Mouse (Mus musculus): ENCODE data around the gene Grm5. TPM values are rescaled to one million over a fixed set of nuclear protein-coding genes. Genes with fewer than 3 reads are reported as not detected.
A peak's percentile ranks its signal among the peaks of the same experiment; 100 is the strongest.

Gene Grm5
- total RNA-seq (2021) = 100 to 1,000 TPM; 193 to 205 TPM

DNA sequence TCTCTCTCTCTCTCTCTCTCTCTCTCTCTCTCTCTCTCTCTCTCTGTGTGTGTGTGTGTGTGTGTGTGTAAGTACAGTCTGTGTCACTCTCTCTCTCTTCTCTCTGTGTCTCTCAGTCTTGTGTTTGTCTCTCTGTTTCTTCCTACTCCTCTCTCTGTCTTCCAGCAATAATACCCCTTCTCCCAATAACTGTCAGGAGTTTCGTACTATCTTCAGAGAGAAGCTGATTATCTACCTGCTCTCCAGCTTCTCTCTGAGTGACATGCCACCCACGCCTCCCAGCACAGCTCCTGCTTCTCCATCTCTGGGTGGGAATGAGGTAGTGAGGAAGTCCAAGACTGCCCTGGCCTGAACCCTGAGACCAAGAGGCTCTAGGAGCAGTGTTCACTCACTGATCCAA, at the start of gene Grm5:
TSS of gene Grm5 (plus strand) at position 301 of the 400 bp plus-strand sequence.
- no peak for DNase-seq
- intact Hi-C loops (cut with DNase I) = loop anchor here (10.0 kb wide), 3 partner anchors 341 to 1831 kb away; no protein-coding TSS in a partner anchor

DNA sequence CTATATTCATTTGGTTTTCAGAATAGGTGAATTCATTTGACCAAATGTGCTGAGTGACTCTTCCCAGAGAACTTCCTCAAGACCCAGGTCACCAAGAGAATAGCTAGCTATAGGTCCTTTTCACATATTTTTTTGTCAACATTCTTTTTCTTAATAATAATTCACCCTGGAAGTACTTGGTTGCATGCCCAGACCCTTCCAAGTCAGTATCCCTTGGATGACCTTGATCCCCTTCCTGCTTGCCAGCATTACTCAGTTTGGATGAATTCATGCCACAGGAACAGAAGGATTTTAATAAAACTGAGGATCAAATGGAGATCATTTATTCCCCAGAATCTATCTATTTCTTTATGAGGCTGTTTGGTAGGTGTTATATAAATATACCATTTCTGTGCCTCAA, 44.9 kb upstream of the Grm5 start:
- intact Hi-C loops (cut with DNase I) = no loop called here
- DNase-seq = no peak

DNA sequence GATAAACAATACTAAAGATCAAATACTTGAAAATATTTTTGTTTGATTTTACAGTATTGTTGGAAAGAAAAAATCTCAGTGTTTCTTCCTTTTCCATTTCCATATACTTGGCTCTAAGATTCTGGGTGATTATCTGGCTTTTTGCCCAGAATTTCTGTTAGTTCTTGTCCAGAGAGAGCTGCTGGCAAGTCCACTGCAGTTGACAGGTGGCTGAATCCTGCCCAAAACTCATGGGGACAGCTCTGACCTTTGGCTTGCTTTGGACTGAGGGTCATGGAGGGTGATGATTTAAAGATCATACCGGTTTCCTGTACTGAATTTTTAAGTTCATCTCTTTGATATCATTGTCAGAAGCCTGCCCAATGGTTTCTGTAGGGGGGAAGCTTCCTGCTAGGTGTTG, 18.7 kb upstream of the Grm5 start:
- DNase-seq = peak; percentile 45
- intact Hi-C loops (cut with DNase I) = no loop called here

DNA sequence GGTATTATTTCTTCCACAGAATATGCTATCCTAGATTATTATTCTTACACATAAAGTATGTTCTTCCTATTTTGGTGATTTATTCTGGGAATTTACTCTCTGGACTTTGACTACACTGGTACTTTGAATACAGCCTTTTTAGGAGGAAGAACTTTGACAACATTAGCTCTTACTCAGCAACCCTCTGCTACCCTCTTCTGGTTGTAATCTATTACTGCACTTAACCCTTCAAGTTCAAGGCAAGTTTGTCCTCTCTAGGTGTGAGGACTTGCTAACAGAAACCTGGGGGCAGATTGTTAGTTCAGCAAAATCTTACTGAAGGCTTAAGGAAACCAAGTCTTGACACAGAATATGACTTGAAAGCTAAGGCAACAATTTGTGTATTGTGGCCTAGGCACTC, 17.5 kb upstream of the Grm5 start:
- intact Hi-C loops (cut with DNase I) = loop anchor here (2.0 kb wide), 1 partner anchor 456 kb away; no protein-coding TSS in a partner anchor
- DNase-seq = no peak

DNA sequence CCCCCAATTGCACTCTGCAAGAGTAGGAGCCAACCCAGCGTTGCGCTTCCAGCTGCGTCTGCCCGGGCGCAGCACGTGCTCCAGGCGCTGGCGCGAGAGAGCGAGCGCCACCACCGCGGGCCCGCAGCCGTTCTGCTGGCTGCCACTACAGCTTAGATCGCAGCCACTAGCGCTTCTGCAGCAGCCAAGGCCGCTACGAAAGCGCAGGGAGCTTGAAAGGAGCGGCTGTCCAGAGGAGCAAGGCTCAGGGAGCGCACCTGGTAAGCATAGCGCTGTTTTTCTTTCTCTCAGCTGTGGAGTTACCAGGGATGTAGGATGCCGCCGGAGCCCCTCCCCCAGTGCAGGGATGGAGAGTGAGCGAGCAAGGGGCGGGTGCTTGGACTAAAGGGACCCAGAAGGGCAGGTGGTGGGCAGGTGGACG, 323 bp downstream of the Grm5 start:
- peak; percentile 68 for DNase-seq
- intact Hi-C loops (cut with DNase I) = loop anchor here (10.0 kb wide), 3 partner anchors 341 to 1831 kb away; no protein-coding TSS in a partner anchor

DNA sequence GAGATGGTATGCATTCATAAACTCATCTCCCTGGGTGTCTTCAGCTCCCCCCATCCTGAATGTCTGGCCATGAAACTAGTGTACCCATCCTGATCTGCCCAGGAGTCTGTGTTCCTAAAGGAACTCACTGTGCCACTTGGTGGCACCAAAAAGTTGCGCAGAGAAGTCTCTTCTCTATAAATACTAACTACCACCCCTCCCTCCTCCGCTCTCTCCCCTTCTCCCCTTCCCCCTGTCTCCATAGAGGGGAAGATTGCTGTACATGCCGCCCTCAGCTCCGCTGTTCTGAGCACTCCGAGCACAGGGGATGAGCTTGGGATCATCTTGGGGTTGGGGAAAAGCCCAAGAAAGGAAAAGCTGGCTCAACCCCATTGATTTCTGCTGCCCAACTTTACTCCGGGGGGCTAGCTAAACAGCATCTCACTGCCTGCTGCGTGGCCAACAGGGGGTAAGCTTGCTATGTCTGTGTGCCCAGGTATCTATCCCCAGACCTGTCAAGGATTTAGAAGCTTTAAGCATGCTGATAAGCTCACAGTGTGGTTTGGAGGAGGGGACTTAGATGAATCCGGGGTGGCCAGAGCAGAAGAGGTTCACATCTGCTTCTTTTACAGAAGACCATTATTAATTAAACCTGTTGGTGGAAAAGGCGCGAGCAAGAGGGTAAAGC, 2.4 kb downstream of the Grm5 start:
- DNase-seq = peak; percentile 32
- intact Hi-C loops (cut with DNase I) = loop anchor here (5.0 to 10.0 kb wide), 4 partner anchors 338 to 1828 kb away; no protein-coding TSS in a partner anchor

DNA sequence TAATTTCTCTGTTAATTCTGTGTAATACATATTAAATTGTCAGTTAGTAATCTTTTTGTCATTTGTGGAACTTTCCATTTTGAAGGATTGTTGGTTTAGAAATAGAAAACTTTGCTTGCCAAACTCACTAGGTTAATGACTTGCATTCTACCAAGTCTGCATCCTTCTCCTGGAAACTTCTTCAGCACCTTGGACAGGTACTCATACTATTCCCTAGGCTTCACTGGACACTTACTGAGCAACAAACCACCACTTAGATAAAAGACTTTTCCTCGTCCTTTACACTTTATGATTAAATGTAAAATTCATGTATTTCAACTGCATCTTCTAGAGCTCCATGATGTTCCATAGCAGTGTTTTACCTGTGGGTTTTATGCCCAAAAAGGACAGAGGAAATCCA, 4.0 kb downstream of the Grm5 start:
- intact Hi-C loops (cut with DNase I) = loop anchor here (5.0 to 10.0 kb wide), 4 partner anchors 337 to 1827 kb away; no protein-coding TSS in a partner anchor
- DNase-seq = no peak

DNA sequence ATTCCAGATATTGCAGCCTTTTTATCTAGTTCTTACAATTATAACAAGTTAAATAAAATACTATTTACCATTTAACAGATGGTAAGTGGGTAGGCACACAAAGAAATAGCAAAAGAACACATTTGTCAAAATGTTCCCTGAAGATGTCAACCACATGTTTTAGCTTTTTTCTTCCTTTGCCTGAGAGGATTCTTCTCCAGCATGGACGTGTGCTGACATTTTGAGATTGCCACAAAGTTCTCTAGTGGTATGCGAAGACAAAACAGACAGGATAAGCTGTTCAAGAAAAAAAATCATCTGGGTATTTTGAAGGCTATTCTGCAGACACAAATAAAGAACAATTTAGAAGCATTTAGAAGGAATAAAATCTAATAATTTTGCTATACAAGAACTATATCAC, 42.3 kb downstream of the Grm5 start:
- DNase-seq = no peak

DNA sequence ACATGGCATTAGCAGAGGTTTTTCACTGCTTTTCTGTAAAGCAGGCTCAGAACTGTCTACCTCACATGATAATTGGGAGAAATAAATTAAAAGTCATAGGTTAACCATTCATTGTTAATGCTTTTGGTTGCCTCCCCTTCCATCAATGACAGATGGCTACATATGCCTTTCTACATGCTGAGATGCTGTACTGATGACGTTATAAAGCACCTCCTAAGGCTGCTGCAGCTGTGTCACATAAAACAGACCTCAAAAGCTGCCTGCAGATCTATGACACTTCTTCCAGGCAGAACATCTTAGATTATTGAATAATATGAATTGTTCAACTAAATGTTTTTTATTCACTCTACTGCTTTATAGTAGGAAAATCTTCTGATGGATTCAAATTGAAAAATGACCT, 51.6 kb downstream of the Grm5 start:
- DNase-seq = no peak
- intact Hi-C loops (cut with DNase I) = no loop called here

More for the DNA sequence above, 42.3 kb downstream of the Grm5 start:
- intact Hi-C loops (cut with DNase I) = no loop called here

DNA sequence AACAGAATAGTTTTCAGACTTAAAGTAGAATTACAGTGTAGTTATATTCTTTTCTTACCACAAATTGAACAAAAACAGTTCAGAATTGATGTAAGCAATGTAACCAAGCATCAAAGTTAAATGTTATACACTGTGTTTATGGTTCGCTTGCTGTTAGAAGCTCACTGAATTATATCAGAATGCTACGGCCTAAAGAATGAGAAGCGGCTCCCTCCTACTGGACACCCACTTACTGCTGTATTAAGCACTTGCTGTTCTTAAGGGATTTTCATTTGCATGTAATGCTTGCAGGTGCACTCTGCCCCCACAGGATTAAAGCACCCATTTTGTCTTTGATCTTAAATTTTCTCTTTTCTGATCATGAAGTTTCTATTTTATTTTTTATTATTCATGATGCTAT, 66.6 kb downstream of the Grm5 start:
- intact Hi-C loops (cut with DNase I) = no loop called here

DNA sequence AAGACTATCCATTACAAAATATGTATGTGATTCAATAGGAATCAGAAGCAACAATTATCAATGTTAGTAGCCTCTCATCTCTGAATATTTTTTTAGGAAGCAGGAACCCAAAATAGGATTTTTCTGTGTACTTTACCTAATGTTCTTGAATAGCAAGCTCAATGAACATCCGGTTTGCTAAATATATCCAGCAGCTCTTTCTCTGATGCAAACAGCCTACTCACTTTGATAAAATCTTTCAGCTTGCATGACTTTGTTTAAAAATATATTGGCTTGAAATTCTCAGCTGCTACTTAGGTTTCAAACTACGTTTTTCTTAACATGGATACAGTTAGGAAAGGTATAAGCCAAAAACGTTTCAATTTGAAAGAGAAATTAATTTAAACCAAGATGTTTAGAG, 77.8 kb downstream of the Grm5 start:
- no peak for DNase-seq
- intact Hi-C loops (cut with DNase I) = no loop called here

More for the DNA sequence above, 66.6 kb downstream of the Grm5 start:
- DNase-seq = no peak

DNA sequence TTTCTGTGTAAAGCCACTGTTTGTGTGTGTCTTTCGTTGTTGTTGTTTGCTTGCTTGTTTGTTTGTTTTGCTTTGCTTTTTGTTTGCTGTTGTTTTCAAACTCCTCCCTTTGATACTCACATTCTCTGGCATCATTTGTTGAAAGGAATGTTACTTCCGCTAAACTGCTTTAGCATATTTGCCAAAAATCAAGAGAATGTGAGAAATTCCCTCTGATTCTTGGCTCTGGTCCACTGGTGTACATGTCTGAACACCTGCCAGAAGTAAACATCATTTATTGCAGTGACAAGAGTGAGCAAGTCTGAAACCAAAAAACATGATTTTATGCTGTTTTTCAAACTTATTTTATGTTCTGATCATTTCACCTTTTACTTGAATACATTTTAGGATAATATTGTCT, 80.1 kb downstream of the Grm5 start:
- DNase-seq = no peak
- intact Hi-C loops (cut with DNase I) = no loop called here

DNA sequence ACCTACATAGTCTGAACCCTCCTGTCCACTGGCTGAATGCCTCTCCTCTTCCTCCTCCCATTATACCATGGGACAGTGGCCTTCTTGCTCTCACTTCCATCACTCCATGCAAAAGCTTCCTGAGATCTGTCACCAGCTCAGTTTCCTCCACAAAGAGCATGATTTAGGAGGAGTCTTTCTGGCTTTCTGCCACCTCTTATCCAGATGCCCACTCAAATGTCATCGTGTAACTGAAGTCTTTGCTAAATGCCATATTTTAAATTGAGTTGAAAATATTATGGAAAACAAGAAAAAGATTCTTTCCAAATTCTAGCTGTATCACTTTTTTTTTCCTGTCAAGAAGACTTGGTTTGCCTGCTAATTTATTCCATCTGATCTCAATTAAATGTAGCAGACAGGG, 132.4 kb downstream of the Grm5 start:
- intact Hi-C loops (cut with DNase I) = no loop called here
- no peak for DNase-seq

DNA sequence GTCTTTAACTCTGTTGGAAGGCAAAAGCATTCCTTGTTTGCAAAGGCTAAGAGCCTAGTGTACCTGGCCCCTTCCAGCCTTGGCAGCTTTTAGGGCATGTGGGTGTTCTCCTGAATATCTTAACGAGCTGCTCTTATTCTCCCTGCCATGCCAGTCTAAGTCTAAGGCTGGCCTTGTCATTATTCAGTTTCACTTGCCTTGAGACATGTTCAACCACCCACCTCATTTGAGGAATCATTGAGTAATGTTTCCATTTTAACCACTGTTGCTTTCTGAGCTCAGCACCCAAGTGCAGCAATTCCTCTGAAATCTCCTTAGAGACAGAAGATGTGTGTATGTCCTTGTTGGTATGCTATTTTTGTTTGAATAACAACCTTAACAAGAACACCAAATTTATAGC, 134.7 kb downstream of the Grm5 start:
- intact Hi-C loops (cut with DNase I) = no loop called here
- no peak for DNase-seq

DNA sequence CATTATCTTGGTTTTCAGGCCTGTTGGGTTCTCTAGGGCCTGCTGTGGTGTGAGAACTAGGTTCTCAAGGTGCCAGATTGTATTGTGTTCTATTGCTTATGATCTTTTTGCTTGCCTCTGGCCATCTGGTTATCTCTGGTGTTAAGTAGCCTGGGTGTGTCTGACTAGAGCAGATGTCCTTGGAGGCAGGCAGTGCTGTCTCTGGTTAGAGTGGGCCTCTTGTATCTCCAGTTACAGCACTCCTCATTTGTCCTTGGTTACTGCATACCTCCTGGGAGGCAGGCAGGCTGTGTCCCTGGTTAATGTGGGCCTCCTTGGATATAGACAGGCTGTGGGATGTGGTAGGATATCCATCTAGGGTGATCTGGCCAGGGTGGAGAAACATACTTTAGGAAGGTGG, 150.5 kb downstream of the Grm5 start:
- intact Hi-C loops (cut with DNase I) = no loop called here
- DNase-seq = no peak

DNA sequence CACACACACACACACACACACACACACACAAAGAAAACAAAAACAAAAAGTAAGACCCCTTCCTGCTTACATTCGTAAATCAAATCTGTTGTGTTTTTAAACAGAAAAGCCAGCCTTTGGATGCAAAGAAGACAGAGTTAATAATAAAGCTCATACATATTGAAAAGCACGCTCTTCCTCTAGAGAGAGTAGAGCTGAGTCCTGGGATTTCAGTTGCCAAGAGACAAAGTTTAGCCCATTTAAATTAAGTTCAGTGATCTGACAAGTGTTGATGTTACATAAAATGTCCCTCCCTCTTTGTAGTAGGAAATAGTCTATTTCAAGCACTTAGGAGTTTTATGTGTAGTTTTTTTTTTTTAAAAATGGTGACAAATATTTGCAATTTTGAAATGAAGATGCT, 178.0 kb downstream of the Grm5 start:
- intact Hi-C loops (cut with DNase I) = no loop called here
- no peak for DNase-seq

DNA sequence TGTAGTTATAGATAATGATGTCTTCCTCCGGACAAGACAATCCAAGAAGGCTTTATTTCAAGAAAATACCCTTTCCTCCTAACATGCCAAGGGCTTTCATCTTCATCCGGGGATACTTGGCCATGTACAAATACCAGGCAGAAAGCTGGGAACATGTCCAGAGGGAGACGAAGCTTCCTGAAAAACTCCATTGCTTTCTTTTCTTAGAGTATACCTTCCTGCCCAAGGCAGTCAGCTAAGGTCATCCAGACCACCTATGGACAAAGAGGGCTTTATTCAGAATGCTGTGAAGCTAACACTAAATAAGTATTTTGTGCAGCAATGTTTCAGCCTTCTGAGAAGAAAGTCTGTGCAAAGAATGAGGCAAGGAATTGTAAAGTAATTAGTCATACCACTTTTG, 178.4 kb downstream of the Grm5 start:
- intact Hi-C loops (cut with DNase I) = no loop called here
- DNase-seq = no peak

DNA sequence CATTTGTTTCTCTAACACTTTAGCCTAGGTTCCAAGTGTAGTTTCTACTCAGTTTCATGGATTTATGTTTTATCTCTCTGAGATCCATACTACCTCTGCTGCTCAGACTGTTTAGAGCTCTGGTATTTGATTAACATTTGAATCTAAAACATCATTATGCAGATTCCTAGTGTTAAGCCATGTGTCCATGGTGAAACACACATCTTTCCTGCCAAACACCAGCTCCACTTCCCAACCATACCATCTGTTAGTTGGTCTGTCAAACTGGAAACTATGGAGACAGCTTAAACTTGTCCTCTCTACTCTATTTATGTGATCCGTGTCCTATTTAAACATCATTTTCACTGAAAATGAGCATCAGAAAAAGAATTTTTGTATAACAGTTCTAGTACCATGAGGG, 203.6 kb downstream of the Grm5 start:
- no peak for DNase-seq
- intact Hi-C loops (cut with DNase I) = no loop called here

DNA sequence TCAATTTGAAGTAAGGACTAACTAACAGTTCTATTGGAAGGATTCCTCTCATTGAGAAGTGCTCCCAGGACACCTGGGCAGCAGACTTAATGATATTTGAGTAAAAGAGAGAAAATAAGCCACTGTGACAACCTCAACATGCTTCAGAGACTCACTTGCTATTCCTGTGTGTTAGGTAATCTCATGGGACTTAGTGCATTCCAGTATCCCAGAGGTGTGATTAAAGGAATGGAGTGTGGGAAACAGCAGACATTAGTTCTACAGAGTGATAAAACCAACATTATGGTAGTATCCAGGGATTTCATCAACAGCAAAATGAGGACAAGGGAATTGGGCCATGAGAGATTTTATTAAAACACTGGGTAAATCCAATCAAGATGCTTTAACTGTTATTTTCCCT, 205.0 kb downstream of the Grm5 start:
- DNase-seq = no peak
- intact Hi-C loops (cut with DNase I) = no loop called here

DNA sequence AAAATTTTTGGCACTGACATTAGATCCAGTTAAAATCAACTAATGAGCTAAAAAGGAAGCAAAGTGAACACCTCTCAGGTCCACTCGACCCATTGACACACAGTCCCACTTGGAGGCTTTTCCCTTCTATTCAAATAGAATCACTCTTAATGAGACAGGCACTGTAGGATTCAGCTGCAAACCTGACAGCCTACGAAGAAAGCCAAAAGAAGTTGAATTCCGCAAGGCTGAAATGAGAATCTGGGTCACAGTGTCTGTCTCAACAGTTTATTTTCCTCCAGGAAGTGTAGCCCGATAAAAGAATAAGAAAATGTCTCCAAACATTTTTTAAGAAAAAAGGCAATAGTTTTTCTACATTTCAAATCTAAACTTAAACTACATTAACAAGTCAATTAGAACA, 209.9 kb downstream of the Grm5 start:
- intact Hi-C loops (cut with DNase I) = no loop called here
- DNase-seq = no peak

DNA sequence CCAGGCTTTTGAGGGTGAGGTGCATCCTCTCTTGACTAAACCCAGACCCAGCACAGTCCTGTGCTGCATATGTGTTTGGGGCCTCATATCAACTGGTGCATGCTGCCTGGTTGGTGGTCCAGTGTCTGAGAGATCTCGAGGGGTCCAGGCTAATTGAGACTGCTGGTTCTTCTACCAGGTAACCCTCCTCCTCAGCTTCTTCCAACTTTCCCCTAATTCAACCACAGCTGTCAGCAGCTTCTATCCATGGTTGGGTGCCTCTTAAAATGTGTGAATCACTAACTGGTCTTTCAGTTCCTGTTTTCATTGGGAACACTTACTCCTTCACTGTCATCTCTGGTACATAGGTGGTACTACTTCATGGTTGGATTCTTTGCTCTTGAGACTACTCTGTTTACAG, 240.9 kb downstream of the Grm5 start:
- intact Hi-C loops (cut with DNase I) = no loop called here
- DNase-seq = no peak

DNA sequence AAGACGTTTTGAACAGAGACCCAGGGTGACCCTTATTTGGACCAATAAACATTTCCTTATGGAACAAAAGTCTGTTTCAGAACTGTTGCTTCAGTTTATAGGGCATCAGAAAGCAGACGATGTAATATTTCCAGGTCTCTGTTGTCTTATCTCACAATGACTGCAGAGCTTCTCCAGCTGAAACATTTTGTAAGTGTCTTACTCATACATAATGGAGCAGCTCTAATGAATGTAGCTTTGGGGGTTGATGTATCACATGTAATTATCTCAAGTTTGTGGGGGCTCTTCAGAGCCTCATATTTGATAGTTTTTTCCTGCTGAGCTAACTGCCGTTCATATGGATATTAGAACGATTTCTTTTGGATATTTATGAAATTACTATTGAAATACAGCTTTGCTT, 250.7 kb downstream of the Grm5 start:
- no peak for DNase-seq
- intact Hi-C loops (cut with DNase I) = no loop called here

DNA sequence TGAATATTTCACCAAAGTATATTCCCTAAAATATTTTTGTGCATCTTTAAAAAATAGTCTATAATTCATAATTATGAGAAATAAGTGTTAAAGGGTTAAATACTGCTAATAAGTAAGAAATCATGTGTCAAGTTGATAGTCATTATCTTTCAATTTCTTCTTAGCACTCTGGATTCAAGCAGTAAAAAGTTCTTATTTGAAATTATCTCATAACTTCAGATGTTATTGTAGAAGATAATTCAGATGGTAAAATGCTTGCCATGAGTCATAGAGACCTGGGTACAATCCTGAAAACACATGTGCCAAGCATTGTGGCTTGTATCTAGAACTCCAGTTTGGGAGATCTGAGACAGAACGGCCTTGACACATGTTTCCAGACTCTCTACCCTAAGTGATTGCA, 254.6 kb downstream of the Grm5 start:
- DNase-seq = no peak
- intact Hi-C loops (cut with DNase I) = no loop called here
